Mouse (Mus musculus) v-Abl transformed pro-B cells (cell line): ENCODE results near the gene Tnfrsf4.

ENCODE experiments used
- in situ Hi-C, 2 experiments: fragments of 400-800 bp; cut with MboI; formaldehyde crosslinking; loops; one replicate each; pipeline ENCODE4 v1.15.1; 2025; ENCODE audit not compliant: unreplicated experiment in 2 of 2

Gene Tnfrsf4

GRCm38 (mm10) chr4:156013637-156014036 lies at the start of gene Tnfrsf4:
Gene Tnfrsf4 (plus strand): TSS chr4:156013843.
- in situ Hi-C loops = no loop called here

DNA sequence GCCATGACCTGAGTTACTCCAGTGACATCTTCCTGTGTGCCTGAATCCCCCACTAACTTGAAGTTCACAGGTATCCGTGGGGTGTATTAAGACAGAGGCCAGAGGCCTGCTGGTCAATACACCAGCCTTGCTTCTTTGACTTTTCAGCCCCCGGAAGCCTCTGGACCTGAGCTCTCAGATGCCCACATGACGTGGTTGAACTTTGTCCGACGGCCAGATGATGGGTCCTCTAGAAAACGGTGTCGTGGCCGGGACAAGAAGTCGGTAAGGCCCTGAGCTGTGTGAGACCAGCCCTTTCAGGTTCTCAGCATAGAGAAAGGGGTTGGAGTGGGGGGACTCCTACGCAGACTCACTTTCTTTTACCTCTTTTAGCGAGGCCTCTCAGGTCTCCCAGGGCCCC lies 49.2 kb upstream of the Tnfrsf4 start:
- in situ Hi-C loops = loop anchor here in 1 of 2 experiments (10.0 kb wide), 1 partner anchor 140 kb away; the partner anchor contains the start of gene 9430015G10Rik

DNA sequence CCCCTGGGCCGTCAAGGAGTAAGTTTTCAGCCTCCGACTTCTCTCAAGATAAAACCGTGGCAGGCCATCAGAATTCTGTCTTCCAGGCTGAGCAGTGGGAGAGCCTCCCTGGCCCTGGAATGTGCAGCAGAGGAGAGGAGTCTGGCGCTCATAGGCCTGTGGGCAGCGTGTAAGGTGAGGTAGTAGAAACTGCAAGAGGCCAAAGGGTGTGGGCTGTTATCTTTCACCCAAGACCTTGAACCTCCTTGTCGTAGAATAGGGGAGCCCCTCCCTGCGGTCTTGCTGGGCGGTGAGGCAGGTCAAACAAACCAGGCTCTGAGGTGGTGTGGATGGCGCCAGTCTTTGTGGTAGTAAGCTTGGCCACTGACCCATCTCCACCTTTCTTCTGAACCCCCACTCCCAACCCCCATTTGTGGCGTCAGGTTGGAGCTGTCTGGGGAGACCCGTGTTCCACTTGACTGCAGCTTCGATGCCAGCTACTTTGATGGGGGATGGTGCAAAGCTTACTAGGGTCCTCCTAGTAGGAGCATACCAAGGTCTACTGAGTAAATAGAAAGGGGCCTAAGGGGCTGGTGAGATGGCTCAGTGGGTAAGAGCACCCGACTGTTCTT lies 44.5 kb upstream of the Tnfrsf4 start:
- in situ Hi-C loops = loop anchor here in 1 of 2 experiments (10.0 kb wide), 1 partner anchor 136 kb away; the partner anchor contains the start of gene 9430015G10Rik

DNA sequence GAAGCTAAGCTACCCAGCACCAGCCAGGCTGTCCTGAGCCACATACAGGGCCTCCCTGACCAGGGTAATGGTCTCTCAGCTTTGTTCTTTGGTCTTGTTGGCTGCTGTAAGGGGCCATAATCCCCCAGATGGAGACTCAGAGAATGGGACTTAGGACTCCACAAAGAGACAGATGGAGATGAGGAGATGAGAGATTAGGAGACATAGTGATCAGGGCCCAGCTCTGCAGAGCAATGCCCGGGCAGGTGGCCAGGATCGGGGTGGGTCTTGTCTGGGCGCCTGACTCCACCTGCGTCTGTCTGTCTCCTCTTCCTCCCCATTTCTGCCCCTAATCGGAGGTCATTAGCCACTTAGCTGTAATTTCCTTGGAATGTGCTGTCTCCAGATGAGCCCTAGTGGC lies 43.4 kb upstream of the Tnfrsf4 start:
- in situ Hi-C loops = no loop called here

DNA sequence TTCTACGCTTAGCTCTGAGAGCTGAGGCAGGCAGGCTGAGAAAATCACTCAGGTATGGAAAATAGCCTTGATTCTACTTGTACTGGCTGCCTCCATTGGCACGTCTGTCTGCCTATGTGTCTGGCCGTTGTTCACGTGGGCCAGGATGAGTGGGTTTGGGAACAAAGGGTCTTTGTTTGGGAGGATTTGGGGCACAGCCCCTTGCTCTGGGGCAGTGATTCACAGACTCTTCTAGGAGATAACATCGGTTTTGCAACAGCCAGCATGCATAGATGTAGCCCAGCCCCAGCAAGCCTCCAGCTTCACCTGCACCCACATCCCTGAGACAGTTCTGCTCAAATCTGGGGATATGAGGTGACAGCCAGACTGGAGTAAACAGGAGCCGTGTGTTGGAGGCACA lies 41.0 kb upstream of the Tnfrsf4 start:
- in situ Hi-C loops = no loop called here

DNA sequence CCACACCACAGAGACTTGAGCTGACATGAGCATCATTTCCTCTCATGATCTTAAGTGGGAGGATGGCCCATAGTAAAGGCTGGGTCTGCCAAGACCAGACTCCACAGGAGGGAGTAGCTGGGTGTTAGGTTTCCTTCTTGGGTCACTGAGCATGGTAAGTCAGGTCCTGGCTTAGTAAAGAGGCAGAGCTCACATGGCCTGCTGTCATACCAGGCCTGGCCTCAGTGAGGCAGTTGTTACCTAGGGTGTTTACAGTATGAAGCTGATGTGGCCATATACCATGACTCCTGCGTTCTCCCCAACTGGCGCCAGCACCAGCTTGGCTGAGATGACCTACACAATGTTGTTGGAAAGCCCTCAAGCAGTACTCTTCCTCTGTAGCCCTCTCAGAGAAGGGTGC lies 40.4 kb upstream of the Tnfrsf4 start:
- in situ Hi-C loops = no loop called here

GRCm38 (mm10) chr4:155981436-155982082 lies 32.1 kb upstream of the Tnfrsf4 start:
- in situ Hi-C loops = no loop called here

DNA sequence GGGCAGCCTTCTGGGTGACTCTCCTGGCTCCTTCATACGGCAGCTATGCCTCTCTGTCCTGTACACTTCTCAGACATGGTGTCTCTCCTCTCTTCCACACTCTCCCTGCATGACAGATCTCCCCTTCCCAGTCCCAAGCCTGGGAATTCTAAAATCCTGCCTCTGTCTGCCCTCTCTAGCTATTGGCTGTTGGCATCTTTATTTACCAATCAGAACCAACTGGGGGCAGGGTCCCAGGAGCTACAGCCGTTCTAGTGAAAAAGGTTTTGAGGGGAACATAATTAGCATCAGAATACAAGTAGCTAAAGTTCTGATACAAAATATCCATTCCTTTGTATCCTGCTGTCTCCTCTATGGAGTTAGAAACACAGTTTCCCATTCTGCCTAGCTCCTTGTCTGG lies 29.9 kb upstream of the Tnfrsf4 start:
- in situ Hi-C loops = no loop called here

- in situ Hi-C loops = no loop called here
Observed at GRCm38 (mm10) chr4:155991211-155991907, 22.3 kb upstream of the Tnfrsf4 start.

DNA sequence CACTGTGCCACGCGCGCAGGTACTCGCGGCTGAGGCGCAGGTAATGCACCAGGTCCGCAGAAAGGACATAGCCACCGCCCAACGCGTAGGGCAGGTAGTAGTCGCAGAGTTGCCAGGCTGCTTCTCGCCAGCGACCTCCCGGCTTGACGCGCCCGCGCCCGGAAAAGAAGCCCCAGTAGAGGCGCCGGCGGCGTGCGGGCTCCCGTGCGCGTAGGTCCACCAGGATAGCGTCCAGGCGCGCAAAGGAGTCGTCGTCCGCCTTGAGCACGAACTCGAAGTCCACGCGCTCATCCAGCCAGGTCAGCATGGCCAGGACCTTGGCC lies 21.8 kb upstream of the Tnfrsf4 start:
- in situ Hi-C loops = no loop called here

GRCm38 (mm10) chr4:155992241-155992905 lies 21.3 kb upstream of the Tnfrsf4 start, which contains the start of the genes B3galt6 and Sdf4:
Gene B3galt6 (minus strand): TSS chr4:155992649.
Gene Sdf4 (plus strand): TSS chr4:155992872.
- in situ Hi-C loops = no loop called here

- in situ Hi-C loops = no loop called here
Observed at GRCm38 (mm10) chr4:155992906-155993547, 20.6 kb upstream of the Tnfrsf4 start.

- in situ Hi-C loops = no loop called here
Observed at GRCm38 (mm10) chr4:155993606-155994005, 20.0 kb upstream of the Tnfrsf4 start.

- in situ Hi-C loops = no loop called here
Observed at GRCm38 (mm10) chr4:156004109-156004508, 9.5 kb upstream of the Tnfrsf4 start.

DNA sequence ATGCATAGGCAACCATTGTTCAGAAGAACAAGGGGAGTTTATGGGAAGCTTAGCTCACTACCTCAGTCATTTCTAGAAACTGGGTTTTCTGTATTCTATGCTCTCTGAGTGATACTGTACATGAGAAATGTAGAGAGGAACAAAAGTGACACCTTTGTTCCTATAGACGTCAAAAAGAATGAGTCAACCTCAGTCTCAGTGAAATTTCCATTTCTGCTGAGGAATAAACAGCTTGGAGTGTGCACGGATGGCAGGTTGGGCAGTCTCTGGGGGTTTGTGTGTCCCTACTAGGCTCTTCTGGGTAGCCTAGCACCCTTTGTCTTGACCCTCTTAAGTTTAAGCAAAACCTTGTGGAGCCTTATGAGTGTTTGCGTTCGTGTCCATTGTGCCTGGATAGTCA lies 5.3 kb upstream of the Tnfrsf4 start:
- in situ Hi-C loops = no loop called here

- in situ Hi-C loops = no loop called here
Observed at GRCm38 (mm10) chr4:156014436-156014835, 793 bp downstream of the Tnfrsf4 start.

DNA sequence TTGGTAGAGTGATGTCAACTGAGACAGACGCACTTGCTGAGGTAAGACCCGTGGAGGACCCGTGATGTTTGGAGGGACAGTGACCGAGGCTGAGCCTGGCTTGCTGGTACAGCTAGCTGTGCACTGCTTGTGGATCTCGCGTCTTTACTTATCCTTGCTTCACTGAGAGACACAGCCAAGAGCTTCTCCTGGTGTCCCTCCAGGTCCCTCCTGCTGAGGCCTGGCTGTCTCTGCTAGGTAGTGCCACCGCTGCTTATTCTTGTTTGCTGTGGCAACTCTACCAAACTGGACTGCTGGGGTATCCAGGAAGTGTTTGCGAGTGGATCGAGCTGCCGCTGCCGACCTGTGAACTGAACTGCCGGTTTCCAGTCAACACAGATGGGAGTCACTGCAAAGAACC lies 6.1 kb downstream of the Tnfrsf4 start:
- in situ Hi-C loops = no loop called here

DNA sequence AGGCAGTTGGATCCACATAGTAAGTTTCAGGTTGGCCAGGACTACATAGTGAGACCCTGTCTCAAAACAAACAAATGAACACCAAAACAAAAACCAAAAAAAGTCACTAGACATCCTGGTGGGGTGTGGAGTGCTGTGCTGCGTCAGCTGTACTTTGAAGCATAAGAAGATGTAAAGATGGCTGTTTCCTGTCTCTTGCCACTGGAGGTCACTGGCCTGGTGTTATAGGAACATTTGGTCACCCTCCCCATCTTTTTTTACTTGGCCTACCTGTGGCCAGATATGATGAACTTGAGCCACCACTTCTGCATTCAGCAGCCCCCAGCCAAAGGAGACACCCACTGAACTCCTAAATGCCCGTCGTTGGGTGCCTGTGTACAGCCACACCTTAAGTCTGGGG lies 7.7 kb downstream of the Tnfrsf4 start:
- in situ Hi-C loops = no loop called here

GRCm38 (mm10) chr4:156021942-156022419 lies 8.3 kb downstream of the Tnfrsf4 start:
- in situ Hi-C loops = no loop called here

DNA sequence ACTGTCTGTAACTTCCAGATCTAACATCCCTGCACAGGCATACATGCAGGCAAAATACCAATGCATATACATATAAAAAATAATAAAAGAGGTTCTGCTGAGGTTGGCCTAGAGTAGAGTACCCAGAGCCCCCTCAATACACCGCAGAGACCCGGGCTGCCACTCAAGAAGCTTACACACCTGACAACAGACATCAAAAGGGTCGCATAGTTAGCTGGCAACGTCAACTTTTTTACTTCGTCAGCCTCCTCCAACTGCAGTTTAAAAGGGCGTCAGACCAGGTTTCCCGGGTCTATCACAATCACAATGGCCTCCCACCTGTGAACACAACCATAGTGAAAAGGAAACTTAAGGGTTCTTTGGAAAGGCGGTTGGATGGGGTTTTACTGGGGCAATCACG lies 9.9 kb downstream of the Tnfrsf4 start:
- in situ Hi-C loops = no loop called here

GRCm38 (mm10) chr4:156024184-156024583 lies 10.5 kb downstream of the Tnfrsf4 start:
- in situ Hi-C loops = no loop called here
